Mouse (Mus musculus): Measurements from ENCODE around the gene Cep135. TPM values are rescaled to one million over a fixed set of nuclear protein-coding genes. Genes with fewer than 3 reads are reported as not detected.

Gene Cep135
- polyA plus RNA-seq, 1 experiment from 2014 or later = 7.2 TPM

GRCm38 (mm10) chr5:76656212-76656611 lies 67.7 kb downstream of the Cep135 start, which contains the start of gene C530008M17Rik:
Gene C530008M17Rik (plus strand): TSS chr5:76656512.
- H3K4me1 ChIP-seq (replicated peaks) = peaks cover 31% of the 10 kb centered on the region
- H3K4me3 ChIP-seq = peak within 1 kb of the TSS; percentile 88
- no peaks in the 10 kb centered on the region for H3K9me3 ChIP-seq
- peak within 1 kb of the TSS; percentile 98 for H3K27ac ChIP-seq
- H3K36me3 ChIP-seq = peaks cover 8% of the 10 kb centered on the region; the same call in 1 of the 2 replicates
- no peaks in the 10 kb centered on the region for H3K27me3 ChIP-seq (ENCODE audit: insufficient read depth, poor library complexity, severe bottlenecking)
- WGBS = 91% methylated on average over 2 of the region's 2 CpGs
- DNase-seq (ENCODE audit: low spot score) = no peak

- H3K27me3 ChIP-seq (ENCODE audit: insufficient read depth, poor library complexity, severe bottlenecking) = no peaks in the 10 kb centered on the region
- H3K27ac ChIP-seq = peak overlapping the region; percentile 98
- peaks cover 8% of the 10 kb centered on the region; the same call in 1 of the 2 replicates for H3K36me3 ChIP-seq
- under 1% methylated on average over 78 of the region's 80 CpGs for WGBS
- H3K4me3 ChIP-seq = peak overlapping the region; percentile 88
- H3K4me1 ChIP-seq (replicated peaks) = peaks cover 31% of the 10 kb centered on the region
- no peaks in the 10 kb centered on the region for H3K9me3 ChIP-seq
- DNase-seq (ENCODE audit: low spot score) = peak; percentile 83
Measured at GRCm38 (mm10) chr5:76657245-76658083, 69.0 kb downstream of the Cep135 start.

GRCm38 (mm10) chr5:76658084-76658934 lies 69.8 kb downstream of the Cep135 start:
- peaks cover 38% of the 10 kb centered on the region for H3K4me1 ChIP-seq (replicated peaks)
- H3K27me3 ChIP-seq (ENCODE audit: insufficient read depth, poor library complexity, severe bottlenecking) = no peaks in the 10 kb centered on the region
- DNase-seq (ENCODE audit: low spot score) = peak; percentile 81
- peak overlapping the region; percentile 88 for H3K4me3 ChIP-seq
- H3K9me3 ChIP-seq = no peaks in the 10 kb centered on the region
- peak overlapping the region; percentile 98 for H3K27ac ChIP-seq
- WGBS = 2% methylated on average over 38 of the region's 38 CpGs
- H3K36me3 ChIP-seq = peaks cover 8% of the 10 kb centered on the region; the same call in 1 of the 2 replicates

GRCm38 (mm10) chr5:76659958-76660635 lies 71.6 kb downstream of the Cep135 start:
- H3K4me1 ChIP-seq (replicated peaks) = peaks cover 51% of the 10 kb centered on the region
- 87% methylated on average over 8 of the region's 8 CpGs for WGBS
- H3K36me3 ChIP-seq = peaks cover 8% of the 10 kb centered on the region; the same call in 1 of the 2 replicates
- peak overlapping the region; percentile 88; the same call in 1 of the 2 replicates for H3K4me3 ChIP-seq
- peak overlapping the region; percentile 23; the same call in 1 of the 2 replicates for H3K27ac ChIP-seq
- H3K27me3 ChIP-seq (ENCODE audit: insufficient read depth, poor library complexity, severe bottlenecking) = no peaks in the 10 kb centered on the region
- DNase-seq (ENCODE audit: low spot score) = no peak
- no peaks in the 10 kb centered on the region for H3K9me3 ChIP-seq

GRCm38 (mm10) chr5:76661310-76661709 lies 72.8 kb downstream of the Cep135 start:
- Histone ChIP-seq H3K4me3 (no peak overlapping the region), H3K9me3 (no peaks in the 10 kb centered on the region), H3K27me3 (ENCODE audit: insufficient read depth, poor library complexity, severe bottlenecking) (no peaks in the 10 kb centered on the region), H3K4me1 (replicated peaks) (peaks cover 63% of the 10 kb centered on the region), H3K27ac (no peak overlapping the region), H3K36me3 (peaks cover 8% of the 10 kb centered on the region; the same call in 1 of the 2 replicates)
- 85% methylated on average over 4 of the region's 4 CpGs for WGBS
- DNase-seq (ENCODE audit: low spot score) = no peak

GRCm38 (mm10) chr5:76664936-76665335 lies 76.4 kb downstream of the Cep135 start:
- Histone ChIP-seq H3K4me1 (replicated peaks) (peaks cover 74% of the 10 kb centered on the region), H3K27me3 (ENCODE audit: insufficient read depth, poor library complexity, severe bottlenecking) (no peaks in the 10 kb centered on the region), H3K4me3 (no peak overlapping the region), H3K9me3 (no peaks in the 10 kb centered on the region), H3K27ac (peak overlapping the region; percentile 84), H3K36me3 (peaks cover 13% of the 10 kb centered on the region)
- DNase-seq (ENCODE audit: low spot score) = no peak
- 74% methylated on average over 7 of the region's 7 CpGs for WGBS

- peak overlapping the region; percentile 84 for H3K27ac ChIP-seq
- H3K9me3 ChIP-seq = no peaks in the 10 kb centered on the region
- no peak overlapping the region for H3K4me3 ChIP-seq
- peak; percentile 76 for DNase-seq (ENCODE audit: low spot score)
- H3K36me3 ChIP-seq = peaks cover 9% of the 10 kb centered on the region
- WGBS = 32% methylated on average over 7 of the region's 7 CpGs
- H3K4me1 ChIP-seq (replicated peaks) = peaks cover 69% of the 10 kb centered on the region
- H3K27me3 ChIP-seq (ENCODE audit: insufficient read depth, poor library complexity, severe bottlenecking) = no peaks in the 10 kb centered on the region
Measured at GRCm38 (mm10) chr5:76665421-76665820, 76.9 kb downstream of the Cep135 start.

GRCm38 (mm10) chr5:76666026-76666756 lies 77.7 kb downstream of the Cep135 start:
- DNase-seq (ENCODE audit: low spot score) = no peak
- H3K9me3 ChIP-seq = no peaks in the 10 kb centered on the region
- H3K36me3 ChIP-seq = peaks cover 15% of the 10 kb centered on the region
- H3K27me3 ChIP-seq (ENCODE audit: insufficient read depth, poor library complexity, severe bottlenecking) = no peaks in the 10 kb centered on the region
- H3K4me1 ChIP-seq (replicated peaks) = peaks cover 61% of the 10 kb centered on the region
- no peak overlapping the region for H3K4me3 ChIP-seq
- H3K27ac ChIP-seq = peak overlapping the region; percentile 84
- 65% methylated on average over 6 of the region's 6 CpGs for WGBS

- Histone ChIP-seq H3K4me3 (no peak overlapping the region), H3K4me1 (replicated peaks) (peaks cover 50% of the 10 kb centered on the region), H3K27ac (peak overlapping the region; percentile 54), H3K27me3 (ENCODE audit: insufficient read depth, poor library complexity, severe bottlenecking) (no peaks in the 10 kb centered on the region), H3K9me3 (no peaks in the 10 kb centered on the region), H3K36me3 (peaks cover 30% of the 10 kb centered on the region)
- 70% methylated on average over 5 of the region's 5 CpGs for WGBS
- DNase-seq (ENCODE audit: low spot score) = no peak
Measured at GRCm38 (mm10) chr5:76668118-76668517, 79.6 kb downstream of the Cep135 start.

- Histone ChIP-seq H3K4me1 (replicated peaks) (peaks cover 49% of the 10 kb centered on the region), H3K27ac (peak overlapping the region; percentile 54), H3K27me3 (ENCODE audit: insufficient read depth, poor library complexity, severe bottlenecking) (no peaks in the 10 kb centered on the region), H3K9me3 (no peaks in the 10 kb centered on the region), H3K4me3 (no peak overlapping the region), H3K36me3 (peaks cover 34% of the 10 kb centered on the region)
- no peak for DNase-seq (ENCODE audit: low spot score)
- WGBS = 90% methylated on average over 5 of the region's 5 CpGs
Measured at GRCm38 (mm10) chr5:76668547-76668946, 80.0 kb downstream of the Cep135 start.

- Histone ChIP-seq H3K27ac (no peak overlapping the region), H3K36me3 (peaks cover 51% of the 10 kb centered on the region), H3K4me1 (replicated peaks) (peaks cover 35% of the 10 kb centered on the region), H3K27me3 (ENCODE audit: insufficient read depth, poor library complexity, severe bottlenecking) (no peaks in the 10 kb centered on the region), H3K4me3 (no peak overlapping the region), H3K9me3 (no peaks in the 10 kb centered on the region; the same call in 1 of the 2 replicates)
- 95% methylated on average over 10 of the region's 10 CpGs for WGBS
- DNase-seq (ENCODE audit: low spot score) = no peak
Measured at GRCm38 (mm10) chr5:76670183-76670582, 81.7 kb downstream of the Cep135 start.

Data from hindbrain, embryonic 10.5 days (tissue).